Mouse (Mus musculus) small intestine, adult 2 months (tissue): ENCODE results near the gene Rpl29. TPM values are rescaled to one million over a fixed set of nuclear protein-coding genes. Genes with fewer than 3 reads are reported as not detected.

Experiments used
- H3K27ac ChIP-seq: fragments of 200-500 bp; 2 replicates; pipeline ENCODE4 v1.5.1; 2012; ENCODE audit warnings: low read depth, low read length, control low read depth, inconsistent platforms; ENCODE audit not compliant: insufficient read depth
- H3K27me3 ChIP-seq: fragments of 200-500 bp; 2 replicates; pipeline ENCODE4 v1.6.1; 2012; ENCODE audit warnings: mild to moderate bottlenecking, moderate library complexity, low read length, inconsistent platforms; ENCODE audit not compliant: control insufficient read depth, insufficient read depth
- H3K36me3 ChIP-seq: fragments of 200-500 bp; 2 replicates; pipeline ENCODE4 v1.6.1; 2012; ENCODE audit warnings: mild to moderate bottlenecking, low read length, control low read depth, inconsistent platforms; ENCODE audit not compliant: control insufficient read depth, insufficient read depth
- H3K4me1 ChIP-seq: fragments of 200-500 bp; 2 replicates; pipeline ENCODE4 v1.6.1; 2012; ENCODE audit warnings: low read length, inconsistent platforms, mixed read lengths; ENCODE audit not compliant: control insufficient read depth, insufficient read depth, insufficient read length
- H3K4me3 ChIP-seq: fragments of 200-500 bp; 2 replicates; pipeline ENCODE4 v1.5.1; 2012; ENCODE audit warnings: low read depth, mild to moderate bottlenecking, control low read depth, inconsistent platforms, low read length, moderate library complexity
- CTCF ChIP-seq: fragments of 200-500 bp; IDR thresholded peaks from 2 replicates; pipeline ENCODE4 v1.5.1; 2012; ENCODE audit warnings: low read depth, mild to moderate bottlenecking, control low read depth, inconsistent platforms, low read length, moderate library complexity, mixed read lengths; ENCODE audit not compliant: insufficient replicate concordance, insufficient read length; ENCODE audit errors: extremely low read depth
- POLR2A ChIP-seq: fragments of 200-500 bp; IDR thresholded peaks from 2 replicates; pipeline ENCODE4 v1.6.1; 2012; ENCODE audit warnings: low read depth, mild to moderate bottlenecking, control low read depth, inconsistent platforms, low read length, moderate library complexity
- WGBS: fragments of 180-500 bp; shearing (Covaris S2); methylation state at CpG from one replicate; pipeline ENCODE4 v1.1.7; 2018; 5-methylcytosine and 5-hydroxymethylcytosine counted together
- polyA plus RNA-seq: library from polyadenylated mRNA; depleted of rRNA; stranded (reverse); fragments of >200 nt; gene quantifications from 2 replicates; pipeline ENCODE4 v1.2.3, GENCODE M21; 2012

The Rpl29 gene
- polyA plus RNA-seq, 1 experiment: 390 TPM

GRCm38 (mm10) chr9:106410086-106410650 is 19.1 kb upstream of the Rpl29 start:
- no peaks in the 10 kb centered on the region for H3K36me3 ChIP-seq
- 84% methylated on average over 2 of the region's 2 CpGs for WGBS
- TF ChIP-seq POLR2A: no peak
- no peak for TF ChIP-seq CTCF
- peaks cover 2% of the 10 kb centered on the region; the same call in 1 of the 2 replicates for H3K4me1 ChIP-seq
- no peaks in the 10 kb centered on the region for H3K27me3 ChIP-seq
- H3K27ac ChIP-seq: no peak overlapping the region
- H3K4me3 ChIP-seq: no peak overlapping the region

GRCm38 (mm10) chr9:106411091-106411594 is 18.1 kb upstream of the Rpl29 start:
- peaks cover 2% of the 10 kb centered on the region; the same call in 1 of the 2 replicates for H3K4me1 ChIP-seq
- no peaks in the 10 kb centered on the region for H3K27me3 ChIP-seq
- H3K27ac ChIP-seq: no peak overlapping the region
- 51% methylated on average over 9 of the region's 9 CpGs for WGBS
- no peak for TF ChIP-seq POLR2A
- no peak for TF ChIP-seq CTCF
- no peaks in the 10 kb centered on the region for H3K36me3 ChIP-seq
- H3K4me3 ChIP-seq: no peak overlapping the region

GRCm38 (mm10) chr9:106411729-106412128 is 17.5 kb upstream of the Rpl29 start:
- no peak for TF ChIP-seq CTCF
- no peak for TF ChIP-seq POLR2A
- 68% methylated on average over 6 of the region's 6 CpGs for WGBS
- H3K36me3 ChIP-seq: no peaks in the 10 kb centered on the region

GRCm38 (mm10) chr9:106412210-106412609 is 17.0 kb upstream of the Rpl29 start:
- Histone ChIP-seq H3K27me3 (no peaks in the 10 kb centered on the region), H3K4me1 (no peaks in the 10 kb centered on the region), H3K36me3 (no peaks in the 10 kb centered on the region), H3K4me3 (no peak overlapping the region), H3K27ac (no peak overlapping the region)
- 76% methylated on average over 3 of the region's 3 CpGs for WGBS
- TF ChIP-seq POLR2A (no peak), CTCF (no peak)

More at GRCm38 (mm10) chr9:106411729-106412128, 17.5 kb upstream of the Rpl29 start:
- no peaks in the 10 kb centered on the region for H3K27me3 ChIP-seq
- peaks cover 2% of the 10 kb centered on the region; the same call in 1 of the 2 replicates for H3K4me1 ChIP-seq
- no peak overlapping the region for H3K4me3 ChIP-seq
- no peak overlapping the region for H3K27ac ChIP-seq

- no peaks in the 10 kb centered on the region for H3K4me1 ChIP-seq
- H3K27ac ChIP-seq: no peak overlapping the region
- H3K4me3 ChIP-seq: no peak overlapping the region
- no peaks in the 10 kb centered on the region for H3K36me3 ChIP-seq
- H3K27me3 ChIP-seq: peaks cover 5% of the 10 kb centered on the region; the same call in 1 of the 2 replicates
- WGBS: 81% methylated on average over 5 of the region's 5 CpGs
- TF ChIP-seq CTCF: no peak
- TF ChIP-seq POLR2A: no peak
These were observed 15.6 kb upstream of the Rpl29 start for GRCm38 (mm10) chr9:106413606-106414005.

GRCm38 (mm10) chr9:106416826-106417225 is 12.4 kb upstream of the Rpl29 start:
- H3K4me3 ChIP-seq: no peak overlapping the region
- no peak overlapping the region for H3K27ac ChIP-seq
- TF ChIP-seq POLR2A: no peak
- TF ChIP-seq CTCF: no peak
- WGBS: 88% methylated on average over 6 of the region's 6 CpGs
- H3K4me1 ChIP-seq: no peaks in the 10 kb centered on the region
- H3K36me3 ChIP-seq: no peaks in the 10 kb centered on the region
- peaks cover 6% of the 10 kb centered on the region; the same call in 1 of the 2 replicates for H3K27me3 ChIP-seq

GRCm38 (mm10) chr9:106417841-106418625 is 11.2 kb upstream of the Rpl29 start:
- Histone ChIP-seq H3K27ac (no peak overlapping the region), H3K4me3 (0 out of 2 replicates have a peak overlapping the region, but pooled peaks have one; percentile 7), H3K4me1 (no peaks in the 10 kb centered on the region), H3K27me3 (peaks cover 6% of the 10 kb centered on the region; the same call in 1 of the 2 replicates), H3K36me3 (no peaks in the 10 kb centered on the region)
- TF ChIP-seq POLR2A (no peak), CTCF (no peak)
- 21% methylated on average over 29 of the region's 29 CpGs for WGBS
